Mouse (Mus musculus) ES-Bruce4 (cell line): ENCODE data around the gene Ctnna2.

ENCODE experiments used
- CTCF ChIP-seq: IDR thresholded peaks from one replicate; pipeline ENCODE4 v1.8.1; 2011; ENCODE audit warnings: low read depth, low read length
- EP300 ChIP-seq: IDR thresholded peaks from 2 replicates; pipeline ENCODE4 v1.6.1; 2011; ENCODE audit warnings: low read depth, low read length; ENCODE audit not compliant: insufficient read depth
- POLR2A ChIP-seq: IDR thresholded peaks from one replicate; pipeline ENCODE4 v1.8.1; 2011; ENCODE audit warnings: low read length; ENCODE audit not compliant: insufficient read depth

GRCm38 (mm10) chr6:77257358-77258105 lies 722.0 kb downstream of the Ctnna2 start:
- TF ChIP-seq POLR2A (no peak), CTCF (no peak), EP300 (no peak)
